Mouse (Mus musculus) CH12.LX (cell line): ENCODE measurements at regions not wholly inside any gene's neighbourhood (a gene's known extent, or its start where the extent isn't known, plus 50 kb on each side); places are given as distances from the start of the nearest gene placed in this dataset.

Experiments
- DNase-seq: peaks from one replicate; pipeline ENCODE4 v3.0.0-alpha.2; 2013; ENCODE audit errors: extremely low read depth
- H3K27ac ChIP-seq: 2 replicates; pipeline ENCODE4 v1.5.1; 2012; ENCODE audit warnings: low read depth, mild to moderate bottlenecking, control low read depth, moderate library complexity; ENCODE audit not compliant: insufficient read depth
- H3K27me3 ChIP-seq: replicated peaks from 2 replicates; pipeline ENCODE3; 2012; ENCODE audit warnings: inconsistent platforms
- H3K36me3 ChIP-seq, 2 experiments: replicated peaks in 1 of 2; 2 replicates each; pipeline versions ENCODE3 to v1.6.1; 2012; ENCODE audit warnings: inconsistent platforms in 1 of 2, low read length in 1 of 2, mild to moderate bottlenecking in 1 of 2, mixed read lengths in 1 of 2, moderate library complexity in 1 of 2; ENCODE audit not compliant: control insufficient read depth in 1 of 2, insufficient read depth in 1 of 2
- H3K4me1 ChIP-seq, 2 experiments: 2 replicates each; pipeline ENCODE4 v1.6.1; 2012; ENCODE audit warnings: inconsistent platforms in 1 of 2, moderate library complexity in 1 of 2; ENCODE audit not compliant: insufficient read depth in 2 of 2, control insufficient read depth in 1 of 2
- H3K4me2 ChIP-seq: 2 replicates; pipeline ENCODE4 v1.6.1; 2012; ENCODE audit warnings: low read depth, mild to moderate bottlenecking, control low read depth; ENCODE audit not compliant: poor library complexity, insufficient read depth, severe bottlenecking
- H3K4me3 ChIP-seq, 3 experiments: fragments of 150-350 bp in 1 of 3; sonication (generic) in 1 of 3; replicated peaks in 1 of 3; 2 replicates each; pipeline versions ENCODE3 to v1.5.1; 2011 to 2012; ENCODE audit warnings: low read depth in 2 of 3, low read length in 2 of 3, mild to moderate bottlenecking in 2 of 3, moderate library complexity in 2 of 3, control low read depth in 1 of 3, improper control_type of control experiment in 1 of 3, inconsistent platforms in 1 of 3, mixed read lengths in 1 of 3; ENCODE audit not compliant: poor library complexity in 1 of 3
- H3K79me2 ChIP-seq: replicated peaks from 2 replicates; pipeline ENCODE4 v1.6.1; 2012; ENCODE audit warnings: mild to moderate bottlenecking, moderate library complexity; ENCODE audit not compliant: control insufficient read depth, poor library complexity, insufficient read depth, severe bottlenecking; ENCODE audit errors: extremely low read depth
- H3K9ac ChIP-seq: 2 replicates; pipeline ENCODE4 v1.6.1; 2012; ENCODE audit warnings: low read depth, mild to moderate bottlenecking, control low read depth, moderate library complexity; ENCODE audit not compliant: insufficient read depth
- H3K9me3 ChIP-seq: replicated peaks from 2 replicates; pipeline ENCODE3; 2012; ENCODE audit warnings: low read length, inconsistent platforms, mixed read lengths
- BHLHE40 ChIP-seq: IDR thresholded peaks from 2 replicates; pipeline ENCODE4 v1.6.1; 2011; ENCODE audit warnings: mild to moderate bottlenecking, low read depth, low read length, improper control_type of control experiment
- CTCF ChIP-seq, 2 experiments: IDR thresholded peaks in 1 of 2; conservative IDR thresholded peaks in 1 of 2; 2 replicates each; pipeline ENCODE4 v1.5.1; 2011 to 2012; ENCODE audit warnings: low read depth in 2 of 2, low read length in 2 of 2, improper control_type of control experiment in 1 of 2, inconsistent platforms in 1 of 2, mild to moderate bottlenecking in 1 of 2, moderate library complexity in 1 of 2
- EP300 ChIP-seq: IDR thresholded peaks from 2 replicates; pipeline ENCODE4 v1.6.1; 2011; ENCODE audit warnings: low read length, improper control_type of control experiment
- GABPA ChIP-seq: IDR thresholded peaks from 2 replicates; pipeline ENCODE4 v1.6.1; 2012; ENCODE audit warnings: low read depth, low read length, improper control_type of control experiment, inconsistent platforms; ENCODE audit not compliant: insufficient replicate concordance
- IRF4 ChIP-seq: IDR thresholded peaks from 2 replicates; pipeline ENCODE4 v1.6.1; 2014; ENCODE audit warnings: low read depth, mild to moderate bottlenecking, inconsistent platforms, low read length, improper control_type of control experiment
- JUN ChIP-seq: IDR thresholded peaks from 2 replicates; pipeline ENCODE4 v1.6.1; 2011; ENCODE audit warnings: low read depth, mild to moderate bottlenecking, low read length, improper control_type of control experiment, moderate library complexity; ENCODE audit not compliant: insufficient read depth
- JUND ChIP-seq: conservative IDR thresholded peaks from 2 replicates; pipeline ENCODE4 v1.6.1; 2011; ENCODE audit warnings: low read depth, low read length, improper control_type of control experiment
- KAT2A ChIP-seq: IDR thresholded peaks from 2 replicates; pipeline ENCODE4 v1.6.1; 2012; ENCODE audit warnings: low read length, improper control_type of control experiment, inconsistent platforms; ENCODE audit not compliant: insufficient replicate concordance
- MAFK ChIP-seq: IDR thresholded peaks from 2 replicates; pipeline ENCODE4 v1.6.1; 2011; ENCODE audit warnings: low read length, improper control_type of control experiment; ENCODE audit not compliant: insufficient replicate concordance
- MAX ChIP-seq: IDR thresholded peaks from 2 replicates; pipeline ENCODE4 v1.6.1; 2011; ENCODE audit warnings: low read length, improper control_type of control experiment
- MAZ ChIP-seq: IDR thresholded peaks from 2 replicates; pipeline ENCODE4 v1.6.1; 2012; ENCODE audit warnings: low read depth, mild to moderate bottlenecking, inconsistent platforms, low read length, improper control_type of control experiment, moderate library complexity
- MEF2A ChIP-seq: IDR thresholded peaks from 2 replicates; pipeline ENCODE4 v1.6.1; 2014; ENCODE audit warnings: low read depth, mild to moderate bottlenecking, inconsistent platforms, low read length, improper control_type of control experiment, borderline replicate concordance
- MXI1 ChIP-seq: IDR thresholded peaks from 2 replicates; pipeline ENCODE4 v1.6.1; 2011; ENCODE audit warnings: mild to moderate bottlenecking, low read depth, low read length, improper control_type of control experiment
- MYC ChIP-seq: IDR thresholded peaks from 2 replicates; pipeline ENCODE4 v1.6.1; 2011; ENCODE audit warnings: low read depth, mild to moderate bottlenecking, improper control_type of control experiment, low read length
- PAX5 ChIP-seq: IDR thresholded peaks from 2 replicates; pipeline ENCODE4 v1.6.1; 2012; ENCODE audit warnings: low read length, inconsistent platforms, mixed read lengths
- POLR2AphosphoS2 ChIP-seq: IDR thresholded peaks from 2 replicates; pipeline ENCODE4 v1.6.1; 2011; ENCODE audit warnings: low read depth, low read length, improper control_type of control experiment
- RAD21 ChIP-seq: IDR thresholded peaks from 2 replicates; pipeline ENCODE4 v1.6.1; 2011; ENCODE audit warnings: low read depth, mild to moderate bottlenecking, low read length, improper control_type of control experiment, moderate library complexity
- SIN3A ChIP-seq: IDR thresholded peaks from 2 replicates; pipeline ENCODE4 v1.6.1; 2012; ENCODE audit warnings: low read length, improper control_type of control experiment, inconsistent platforms
- SMC3 ChIP-seq: IDR thresholded peaks from 2 replicates; pipeline ENCODE4 v1.6.1; 2011; ENCODE audit warnings: low read depth, low read length, improper control_type of control experiment
- TBP ChIP-seq: conservative IDR thresholded peaks from 2 replicates; pipeline ENCODE4 v1.6.1; 2011; ENCODE audit warnings: low read depth, low read length, improper control_type of control experiment
- TCF12 ChIP-seq: IDR thresholded peaks from 2 replicates; pipeline ENCODE4 v1.6.1; 2014; ENCODE audit warnings: low read depth, mild to moderate bottlenecking, inconsistent platforms, low read length, improper control_type of control experiment
- UBTF ChIP-seq: IDR thresholded peaks from 2 replicates; pipeline ENCODE4 v1.6.1; 2012; ENCODE audit warnings: low read depth, mild to moderate bottlenecking, inconsistent platforms, low read length, improper control_type of control experiment, moderate library complexity
- USF1 ChIP-seq: IDR thresholded peaks from 2 replicates; pipeline ENCODE4 v1.6.1; 2014; ENCODE audit warnings: low read depth, mild to moderate bottlenecking, inconsistent platforms, low read length, improper control_type of control experiment
- ZC3H11A ChIP-seq: IDR thresholded peaks from 2 replicates; pipeline ENCODE4 v1.6.1; 2012; ENCODE audit warnings: low read depth, mild to moderate bottlenecking, inconsistent platforms, low read length, improper control_type of control experiment
- ZKSCAN1 ChIP-seq: IDR thresholded peaks from 2 replicates; pipeline ENCODE4 v1.6.1; 2012; ENCODE audit warnings: low read depth, inconsistent platforms, low read length, improper control_type of control experiment, borderline replicate concordance
- ZMIZ1 ChIP-seq: IDR thresholded peaks from 2 replicates; pipeline ENCODE4 v1.6.1; 2012; ENCODE audit warnings: low read depth, mild to moderate bottlenecking, inconsistent platforms, low read length, improper control_type of control experiment
- ZNF384 ChIP-seq: IDR thresholded peaks from 2 replicates; pipeline ENCODE4 v1.6.1; 2012; ENCODE audit warnings: low read depth, low read length, improper control_type of control experiment, inconsistent platforms
- dilution Hi-C: fragments of 300-500 bp; cut with MboI; formaldehyde crosslinking; loops from 2 replicates; pipeline ENCODE4 v1.14.3; 2020; ENCODE audit warnings: low sequenced_read_pairs; ENCODE audit not compliant: extremely low pct_unique_long_range_greater_than_20kb, extremely low pct_ligation_motif_present
- in situ Hi-C: fragments of 300-500 bp; cut with MboI; formaldehyde crosslinking; loops from 3 replicates; pipeline ENCODE4 v1.14.3; 2019; ENCODE audit warnings: low sequenced_read_pairs, low pct_ligation_motif_present, low pct_unique_long_range_greater_than_20kb, mixed read lengths

DNA sequence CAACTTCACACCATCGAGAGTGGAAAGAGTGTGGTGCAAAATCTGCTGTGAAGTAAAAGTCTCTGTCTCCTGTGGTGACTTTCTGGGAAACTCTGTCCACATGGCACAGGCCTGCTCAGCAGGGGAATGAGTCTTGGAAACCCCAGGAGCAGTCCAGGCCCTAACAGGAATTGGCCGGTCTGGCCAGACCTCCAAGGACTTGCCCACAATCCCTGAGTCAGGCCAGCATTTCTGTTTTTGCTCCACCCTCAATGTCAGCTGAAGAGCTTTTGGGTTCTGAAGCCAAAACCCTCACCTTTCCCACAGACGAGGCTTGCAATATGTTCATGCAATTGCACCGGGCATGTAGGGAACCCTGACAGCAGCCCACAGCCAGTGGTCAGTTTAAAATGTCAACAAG lies 365.5 kb downstream of the Setd4 start:
- Histone ChIP-seq H3K79me2 (no peaks in the 10 kb centered on the region), H3K27me3 (no peaks in the 10 kb centered on the region), H3K36me3 (no peaks in the 10 kb centered on the region), H3K27ac (no peak overlapping the region), H3K9me3 (no peaks in the 10 kb centered on the region)
- no peak for DNase-seq
- dilution Hi-C loops, result no loop called here
- no peak for TF ChIP-seq MYC
- TF ChIP-seq, all 38 proteins: peak for 0
- H3K4me1 ChIP-seq, result no peaks in the 10 kb centered on the region
- H3K4me3 ChIP-seq, result no peak overlapping the region
- no peak overlapping the region for H3K4me2 ChIP-seq
- H3K9ac ChIP-seq, result no peak overlapping the region
- in situ Hi-C loops, result no loop called here

DNA sequence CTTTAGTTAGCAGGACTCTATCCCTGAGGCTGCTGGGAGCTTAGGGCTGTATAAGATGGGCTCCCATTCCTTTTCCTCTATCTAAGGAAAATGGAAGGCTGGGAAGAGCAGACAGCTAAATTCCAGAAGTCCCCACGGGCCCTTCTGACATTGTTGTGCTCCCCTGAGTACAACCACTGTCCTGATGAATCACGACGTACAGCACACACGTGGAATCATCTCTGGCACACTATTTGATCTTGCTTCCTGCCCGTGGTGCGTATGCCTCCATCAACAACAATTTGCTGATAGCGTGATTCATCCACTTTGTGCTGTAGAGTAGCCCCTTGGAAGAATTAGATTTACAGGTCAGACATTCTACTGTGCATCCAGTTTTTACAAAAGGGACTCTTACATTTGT lies 378.2 kb downstream of the Setd4 start:
- no peaks in the 10 kb centered on the region for H3K36me3 ChIP-seq
- no peak overlapping the region for H3K9ac ChIP-seq
- H3K27ac ChIP-seq, result no peak overlapping the region
- H3K27me3 ChIP-seq, result no peaks in the 10 kb centered on the region
- no peak overlapping the region for H3K4me3 ChIP-seq
- DNase-seq, result no peak
- H3K79me2 ChIP-seq, result no peaks in the 10 kb centered on the region
- dilution Hi-C loops (no loop called here), in situ Hi-C loops (no loop called here)
- no peak overlapping the region for H3K4me2 ChIP-seq
- TF ChIP-seq ZNF384, result no peak
- no peak for TF ChIP-seq JUN
- no peak for TF ChIP-seq MXI1
- no peak for TF ChIP-seq USF1
- no peak for TF ChIP-seq UBTF
- TF ChIP-seq IRF4, result no peak
- TF ChIP-seq TBP, result no peak
- TF ChIP-seq EP300, result no peak
- TF ChIP-seq CTCF (conservative IDR thresholded peaks at IDR 0.05 in 1 of 2, IDR thresholded peaks at IDR 0.05 in 1 of 2; ENCODE audit: low read depth in 2 of 2, low read length in 2 of 2), result no peak
- TF ChIP-seq RAD21, result no peak
- TF ChIP-seq KAT2A, result no peak
- TF ChIP-seq TCF12, result no peak
- H3K4me1 ChIP-seq, result peaks cover 0 to 3% of the 10 kb centered on the region in 2 experiments; a peak in 2 of 4 replicates
- no peaks in the 10 kb centered on the region for H3K9me3 ChIP-seq

DNA sequence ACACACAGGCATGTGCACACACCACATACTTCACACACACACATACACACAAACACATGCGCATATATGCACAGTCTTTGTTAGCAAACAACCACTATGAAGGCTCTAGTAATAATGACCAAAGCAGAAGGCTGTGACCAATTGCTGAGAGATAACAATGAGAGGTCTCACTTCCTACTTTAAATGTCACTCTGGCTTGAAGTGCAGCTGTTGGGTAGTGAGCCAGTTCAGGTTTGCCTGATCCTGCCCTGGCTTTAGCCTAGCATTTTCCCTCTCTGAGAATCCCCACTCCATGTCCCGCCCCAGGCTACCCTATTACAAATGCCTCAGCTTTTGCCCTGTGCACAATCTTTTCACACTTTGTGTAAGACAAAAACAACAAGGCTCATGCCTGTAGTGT lies 378.7 kb downstream of the Setd4 start:
- Histone ChIP-seq H3K4me2 (no peak overlapping the region), H3K4me3 (no peak overlapping the region), H3K27me3 (no peaks in the 10 kb centered on the region), H3K4me1 (peaks cover 0 to 3% of the 10 kb centered on the region in 2 experiments; a peak in 2 of 4 replicates), H3K27ac (no peak overlapping the region), H3K9ac (no peak overlapping the region), H3K9me3 (no peaks in the 10 kb centered on the region), H3K36me3 (no peaks in the 10 kb centered on the region), H3K79me2 (no peaks in the 10 kb centered on the region)
- no peak for DNase-seq
- dilution Hi-C loops, result no loop called here
- in situ Hi-C loops, result no loop called here
- TF ChIP-seq KAT2A (no peak), SMC3 (no peak), MAZ (no peak), MYC (no peak), ZNF384 (no peak), MAX (no peak), MXI1 (no peak), MEF2A (no peak), POLR2AphosphoS2 (no peak), SIN3A (no peak), UBTF (no peak), GABPA (no peak), BHLHE40 (no peak), ZMIZ1 (no peak), ZC3H11A (no peak), JUND (no peak), RAD21 (no peak), PAX5 (no peak), ZKSCAN1 (no peak), MAFK (no peak)
